Mouse (Mus musculus) hindbrain, embryonic 14.5 days (tissue): Measurements from ENCODE around the gene Atoh7. TPM values are rescaled to one million over a fixed set of nuclear protein-coding genes. Genes with fewer than 3 reads are reported as not detected.

Experiments
- polyA plus RNA-seq: library from polyadenylated mRNA; unstranded; fragments of >200 nt; fragmentation: Nextera tagmentation; extraction: Ambion mirVana; gene quantifications from 2 replicates; pipeline ENCODE4 v1.2.1, GENCODE M21; 2014

Atoh7 gene
- polyA plus RNA-seq, 1 experiment from 2014 or later = 9.9 TPM

Other genes with a start within 250 kb of the Atoh7 start
- gene Tet1, start 190.7 kb upstream of the Atoh7 start, polyA plus RNA-seq = 44.1 and 45.9 TPM in 2 replicates
- 14.4 and 17.0 TPM in 2 replicates for gene Slc25a16, start 179.0 kb upstream of the Atoh7 start, polyA plus RNA-seq
- 3.1 and 4.6 TPM in 2 replicates for gene Dna2, start 152.6 kb upstream of the Atoh7 start, polyA plus RNA-seq
- 58.5 and 59.6 TPM in 2 replicates for gene Rufy2, start 119.4 kb upstream of the Atoh7 start, polyA plus RNA-seq
- 75.0 and 76.8 TPM in 2 replicates for gene Hnrnph3, start 75.4 kb upstream of the Atoh7 start, polyA plus RNA-seq
- gene Pbld2, start 75.3 kb upstream of the Atoh7 start, polyA plus RNA-seq = 0.46 and 0.59 TPM in 2 replicates
- gene Pbld1, start 39.5 kb upstream of the Atoh7 start, polyA plus RNA-seq = 0.39 and 0.75 TPM in 2 replicates
- gene Mypn, start 104.3 kb downstream of the Atoh7 start, polyA plus RNA-seq = 0.37 and 0.68 TPM in 2 replicates
- gene Herc4, start 144.2 kb downstream of the Atoh7 start, polyA plus RNA-seq = 30.9 and 31.5 TPM in 2 replicates